Mouse (Mus musculus): ENCODE measurements around the gene Klhdc4.
A peak's percentile ranks its signal among the peaks of the same experiment; 100 is the strongest.

Klhdc4 gene

GRCm38 (mm10) chr8:121849303-121849702 lies 19.9 kb upstream of the Klhdc4 start:
- DNase-seq = no peak

GRCm38 (mm10) chr8:121848495-121848894 lies 19.1 kb upstream of the Klhdc4 start:
- no peak for DNase-seq

- DNase-seq = no peak
These were observed 18.6 kb upstream of the Klhdc4 start for GRCm38 (mm10) chr8:121847987-121848386.

GRCm38 (mm10) chr8:121847261-121847822 lies 18.0 kb upstream of the Klhdc4 start:
- no peak for DNase-seq

GRCm38 (mm10) chr8:121846815-121847214 lies 17.4 kb upstream of the Klhdc4 start:
- no peak for DNase-seq

- DNase-seq = no peak
These were observed 15.4 kb upstream of the Klhdc4 start for GRCm38 (mm10) chr8:121844765-121845164.

- no peak for DNase-seq
These were observed 13.9 kb upstream of the Klhdc4 start for GRCm38 (mm10) chr8:121843184-121843733.

- no peak for DNase-seq
These were observed 12.9 kb upstream of the Klhdc4 start for GRCm38 (mm10) chr8:121842064-121842955.

GRCm38 (mm10) chr8:121841242-121841641 lies 11.9 kb upstream of the Klhdc4 start:
- DNase-seq = peak; percentile 57

- DNase-seq = peak; percentile 72
These were observed 3.1 kb upstream of the Klhdc4 start for GRCm38 (mm10) chr8:121832503-121832902.

GRCm38 (mm10) chr8:121832061-121832460 lies 2.7 kb upstream of the Klhdc4 start:
- DNase-seq = no peak

GRCm38 (mm10) chr8:121829777-121830362 lies 501 bp upstream of the Klhdc4 start:
- no peak for DNase-seq

GRCm38 (mm10) chr8:121828376-121829023 lies 869 bp downstream of the Klhdc4 start:
- no peak for DNase-seq

GRCm38 (mm10) chr8:121827726-121828125 lies 1.6 kb downstream of the Klhdc4 start:
- no peak for DNase-seq

GRCm38 (mm10) chr8:121821770-121822169 lies 7.6 kb downstream of the Klhdc4 start:
- DNase-seq = no peak

GRCm38 (mm10) chr8:121821320-121821719 lies 8.0 kb downstream of the Klhdc4 start:
- no peak for DNase-seq

GRCm38 (mm10) chr8:121820840-121821239 lies 8.5 kb downstream of the Klhdc4 start:
- no peak for DNase-seq

- DNase-seq = no peak
These were observed 11.1 kb downstream of the Klhdc4 start for GRCm38 (mm10) chr8:121818226-121818625.

GRCm38 (mm10) chr8:121811931-121812570 lies 17.3 kb downstream of the Klhdc4 start:
- no peak for DNase-seq

- DNase-seq = no peak
These were observed 17.9 kb downstream of the Klhdc4 start for GRCm38 (mm10) chr8:121811502-121811901.

- no peak for DNase-seq
These were observed 19.7 kb downstream of the Klhdc4 start for GRCm38 (mm10) chr8:121809524-121810155.

GRCm38 (mm10) chr8:121808032-121808431 lies 21.3 kb downstream of the Klhdc4 start:
- no peak for DNase-seq
